Mouse (Mus musculus): ENCODE measurements at regions not wholly inside any gene's neighbourhood (a gene's known extent, or its start where the extent isn't known, plus 50 kb on each side); places are given as distances from the start of the nearest gene placed in this dataset.

- peaks cover 13% of the 10 kb centered on the region for H3K4me1 ChIP-seq (ENCODE audit: control insufficient read depth, insufficient read depth, low read length)
- ATAC-seq (ENCODE audit: low FRiP score, low TSS enrichment) = peak; percentile 48
- no peaks in the 10 kb centered on the region for H3K9me3 ChIP-seq (ENCODE audit: control insufficient read depth, low read length)
- H3K9ac ChIP-seq (ENCODE audit: low read depth, low read length) = no peak overlapping the region
- no peak overlapping the region for H3K4me2 ChIP-seq (replicated peaks; ENCODE audit: low read depth, low read length)
- no peak overlapping the region for H3K27ac ChIP-seq (ENCODE audit: low read depth, low read length)
- H3K27me3 ChIP-seq (ENCODE audit: control insufficient read depth, insufficient read depth, low read length) = no peaks in the 10 kb centered on the region
- WGBS = 20% methylated on average over 7 of the region's 7 CpGs
- H3K4me3 ChIP-seq (ENCODE audit: low read length) = no peak overlapping the region
- H3K36me3 ChIP-seq (ENCODE audit: control insufficient read depth, insufficient read depth, low read length) = no peaks in the 10 kb centered on the region
Measured at GRCm38 (mm10) chr7:90054795-90055511, 74.2 kb upstream of the Eed start.

- no peaks in the 10 kb centered on the region for H3K27me3 ChIP-seq (ENCODE audit: control insufficient read depth, insufficient read depth, low read length)
- H3K9ac ChIP-seq (ENCODE audit: low read depth, low read length) = no peak overlapping the region
- no peak overlapping the region for H3K4me2 ChIP-seq (replicated peaks; ENCODE audit: low read depth, low read length)
- ATAC-seq (ENCODE audit: low FRiP score, low TSS enrichment) = no peak
- peaks cover 11% of the 10 kb centered on the region for H3K4me1 ChIP-seq (ENCODE audit: control insufficient read depth, insufficient read depth, low read length)
- no peaks in the 10 kb centered on the region for H3K36me3 ChIP-seq (ENCODE audit: control insufficient read depth, insufficient read depth, low read length)
- no peaks in the 10 kb centered on the region for H3K9me3 ChIP-seq (ENCODE audit: control insufficient read depth, low read length)
- H3K4me3 ChIP-seq (ENCODE audit: low read length) = no peak overlapping the region
- 79% methylated on average over 1 of the region's 1 CpGs for WGBS
- H3K27ac ChIP-seq (ENCODE audit: low read depth, low read length) = no peak overlapping the region
Measured at GRCm38 (mm10) chr7:90057947-90058346, 72.1 kb upstream of the Picalm start.

GRCm38 (mm10) chr7:90058636-90059035 lies 71.4 kb upstream of the Picalm start:
- Histone ChIP-seq H3K4me3 (ENCODE audit: low read length) (no peak overlapping the region), H3K27ac (ENCODE audit: low read depth, low read length) (no peak overlapping the region), H3K36me3 (ENCODE audit: control insufficient read depth, insufficient read depth, low read length) (no peaks in the 10 kb centered on the region), H3K4me1 (ENCODE audit: control insufficient read depth, insufficient read depth, low read length) (peaks cover 11% of the 10 kb centered on the region), H3K9me3 (ENCODE audit: control insufficient read depth, low read length) (no peaks in the 10 kb centered on the region), H3K27me3 (ENCODE audit: control insufficient read depth, insufficient read depth, low read length) (no peaks in the 10 kb centered on the region), H3K9ac (ENCODE audit: low read depth, low read length) (no peak overlapping the region), H3K4me2 (replicated peaks; ENCODE audit: low read depth, low read length) (no peak overlapping the region)
- no peak for ATAC-seq (ENCODE audit: low FRiP score, low TSS enrichment)
- WGBS = 58% methylated on average over 4 of the region's 4 CpGs

GRCm38 (mm10) chr7:90059249-90059628 lies 70.8 kb upstream of the Picalm start:
- 60% methylated on average over 8 of the region's 8 CpGs for WGBS
- ATAC-seq (ENCODE audit: low FRiP score, low TSS enrichment) = no peak

GRCm38 (mm10) chr7:90059629-90060301 lies 70.2 kb upstream of the Picalm start:
- Histone ChIP-seq H3K4me3 (ENCODE audit: low read length) (no peak overlapping the region), H3K36me3 (ENCODE audit: control insufficient read depth, insufficient read depth, low read length) (no peaks in the 10 kb centered on the region), H3K4me2 (replicated peaks; ENCODE audit: low read depth, low read length) (no peak overlapping the region), H3K9ac (ENCODE audit: low read depth, low read length) (peak overlapping the region; percentile 9; the same call in 1 of the 2 replicates), H3K27me3 (ENCODE audit: control insufficient read depth, insufficient read depth, low read length) (no peaks in the 10 kb centered on the region), H3K4me1 (ENCODE audit: control insufficient read depth, insufficient read depth, low read length) (peaks cover 4% of the 10 kb centered on the region), H3K27ac (ENCODE audit: low read depth, low read length) (no peak overlapping the region; the same call in 1 of the 2 replicates), H3K9me3 (ENCODE audit: control insufficient read depth, low read length) (no peaks in the 10 kb centered on the region)
- 70% methylated on average over 6 of the region's 6 CpGs for WGBS
- no peak for ATAC-seq (ENCODE audit: low FRiP score, low TSS enrichment)

More at GRCm38 (mm10) chr7:90059249-90059628, 70.8 kb upstream of the Picalm start:
- no peaks in the 10 kb centered on the region for H3K27me3 ChIP-seq (ENCODE audit: control insufficient read depth, insufficient read depth, low read length)
- no peak overlapping the region for H3K4me3 ChIP-seq (ENCODE audit: low read length)
- no peaks in the 10 kb centered on the region for H3K9me3 ChIP-seq (ENCODE audit: control insufficient read depth, low read length)
- H3K27ac ChIP-seq (ENCODE audit: low read depth, low read length) = no peak overlapping the region
- no peak overlapping the region for H3K9ac ChIP-seq (ENCODE audit: low read depth, low read length)
- no peaks in the 10 kb centered on the region for H3K36me3 ChIP-seq (ENCODE audit: control insufficient read depth, insufficient read depth, low read length)
- peaks cover 6% of the 10 kb centered on the region for H3K4me1 ChIP-seq (ENCODE audit: control insufficient read depth, insufficient read depth, low read length)
- no peak overlapping the region for H3K4me2 ChIP-seq (replicated peaks; ENCODE audit: low read depth, low read length)

GRCm38 (mm10) chr7:90060343-90061175 lies 69.5 kb upstream of the Picalm start:
- Histone ChIP-seq H3K9me3 (ENCODE audit: control insufficient read depth, low read length) (no peaks in the 10 kb centered on the region), H3K9ac (ENCODE audit: low read depth, low read length) (peak overlapping the region; percentile 9; the same call in 1 of the 2 replicates), H3K27ac (ENCODE audit: low read depth, low read length) (no peak overlapping the region), H3K36me3 (ENCODE audit: control insufficient read depth, insufficient read depth, low read length) (no peaks in the 10 kb centered on the region), H3K27me3 (ENCODE audit: control insufficient read depth, insufficient read depth, low read length) (no peaks in the 10 kb centered on the region), H3K4me2 (replicated peaks; ENCODE audit: low read depth, low read length) (no peak overlapping the region), H3K4me1 (ENCODE audit: control insufficient read depth, insufficient read depth, low read length) (no peaks in the 10 kb centered on the region; the same call in 1 of the 2 replicates), H3K4me3 (ENCODE audit: low read length) (no peak overlapping the region)
- WGBS = 81% methylated on average over 16 of the region's 16 CpGs
- no peak for ATAC-seq (ENCODE audit: low FRiP score, low TSS enrichment)

GRCm38 (mm10) chr7:90061701-90062100 lies 68.3 kb upstream of the Picalm start:
- no peak for ATAC-seq (ENCODE audit: low FRiP score, low TSS enrichment)
- Histone ChIP-seq H3K27me3 (ENCODE audit: control insufficient read depth, insufficient read depth, low read length) (no peaks in the 10 kb centered on the region), H3K9ac (ENCODE audit: low read depth, low read length) (no peak overlapping the region), H3K4me2 (replicated peaks; ENCODE audit: low read depth, low read length) (no peak overlapping the region), H3K4me3 (ENCODE audit: low read length) (no peak overlapping the region), H3K36me3 (ENCODE audit: control insufficient read depth, insufficient read depth, low read length) (no peaks in the 10 kb centered on the region), H3K4me1 (ENCODE audit: control insufficient read depth, insufficient read depth, low read length) (no peaks in the 10 kb centered on the region; the same call in 1 of the 2 replicates), H3K27ac (ENCODE audit: low read depth, low read length) (no peak overlapping the region), H3K9me3 (ENCODE audit: control insufficient read depth, low read length) (no peaks in the 10 kb centered on the region)
- WGBS = 53% methylated on average over 7 of the region's 7 CpGs

- no peak overlapping the region for H3K4me3 ChIP-seq (ENCODE audit: low read length)
- H3K4me2 ChIP-seq (replicated peaks; ENCODE audit: low read depth, low read length) = no peak overlapping the region
- H3K9ac ChIP-seq (ENCODE audit: low read depth, low read length) = no peak overlapping the region
- no peaks in the 10 kb centered on the region for H3K27me3 ChIP-seq (ENCODE audit: control insufficient read depth, insufficient read depth, low read length)
- H3K4me1 ChIP-seq (ENCODE audit: control insufficient read depth, insufficient read depth, low read length) = no peaks in the 10 kb centered on the region; the same call in 1 of the 2 replicates
- ATAC-seq (ENCODE audit: low FRiP score, low TSS enrichment) = no peak
- WGBS = 84% methylated on average over 9 of the region's 9 CpGs
- no peaks in the 10 kb centered on the region for H3K36me3 ChIP-seq (ENCODE audit: control insufficient read depth, insufficient read depth, low read length)
- H3K9me3 ChIP-seq (ENCODE audit: control insufficient read depth, low read length) = no peaks in the 10 kb centered on the region
- no peak overlapping the region for H3K27ac ChIP-seq (ENCODE audit: low read depth, low read length)
Measured at GRCm38 (mm10) chr7:90062874-90063273, 67.1 kb upstream of the Picalm start.

Measured in kidney, embryonic 14.5 days (tissue).